Mouse (Mus musculus): ENCODE data around the gene Slc19a3.

Slc19a3 gene

DNA sequence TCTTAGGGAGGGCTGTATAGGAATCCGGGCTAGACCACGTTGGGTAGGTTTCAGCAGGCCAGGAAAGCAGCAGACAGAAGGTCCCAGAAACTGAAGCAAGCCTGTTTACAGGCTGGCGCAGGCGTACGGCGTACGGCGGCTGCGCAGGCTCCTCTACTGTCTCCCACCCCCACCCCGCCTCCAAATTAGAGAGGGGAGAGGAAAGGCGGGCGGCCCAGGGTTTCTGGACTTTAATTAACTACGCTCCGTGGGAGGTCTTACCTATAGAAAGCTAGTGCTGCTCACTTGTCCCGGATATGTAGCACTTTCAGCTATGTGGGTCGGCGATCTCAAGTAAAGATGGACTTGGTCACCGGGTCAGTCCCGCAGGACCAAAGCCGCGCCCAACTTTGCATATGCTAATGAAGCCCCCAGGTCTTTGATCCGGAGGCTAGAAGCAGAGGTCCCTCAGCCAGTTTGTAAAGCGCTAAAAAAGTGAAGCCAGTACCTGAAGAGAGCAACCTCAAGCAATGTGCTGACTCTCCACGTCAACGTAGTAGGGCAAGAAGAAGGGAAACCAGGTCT lies at the start of gene Slc19a3:
Slc19a3 (minus strand) TSS at position 340 of the 564 bp plus-strand sequence.
- peak; percentile 29 to 30 for DNase-seq

DNA sequence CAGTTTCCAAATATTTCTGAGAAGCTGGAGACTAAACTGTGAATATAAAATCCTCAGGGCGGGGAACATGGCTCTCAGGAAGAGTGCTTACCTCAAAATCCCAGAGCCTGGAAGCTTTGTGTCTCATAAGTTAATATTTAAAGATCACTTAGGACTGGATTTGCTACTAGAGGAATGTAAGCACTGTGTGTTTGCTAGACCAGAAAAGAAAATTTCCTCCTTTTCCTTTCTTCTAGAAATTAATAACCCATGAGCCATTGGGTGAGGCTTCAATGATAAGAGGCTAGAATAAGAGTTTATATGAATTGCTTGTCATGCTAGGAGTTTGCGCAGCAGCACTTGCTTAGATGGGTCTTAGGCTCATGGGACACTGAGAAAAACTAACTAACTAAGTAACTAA lies 46.5 kb upstream of the Slc19a3 start:
- DNase-seq, result no peak

DNA sequence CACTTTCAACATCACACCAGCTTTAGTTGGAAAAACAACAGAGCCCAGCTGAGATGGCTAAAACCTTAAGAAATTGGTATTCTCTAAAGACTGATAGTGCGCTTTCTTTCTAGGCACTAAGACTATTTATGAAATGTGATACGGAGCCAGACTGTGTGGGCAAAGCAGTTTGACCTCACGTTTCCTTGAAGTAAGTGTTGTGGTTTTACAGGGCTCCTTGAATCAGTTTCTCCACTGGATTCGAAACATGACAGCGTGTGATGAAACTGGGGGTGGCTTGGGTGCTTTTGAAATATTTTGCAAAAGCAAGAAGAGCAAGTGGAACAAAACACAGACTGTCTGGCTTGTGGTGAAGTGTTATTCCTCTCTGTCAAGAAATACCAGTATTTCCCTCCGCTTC lies 38.8 kb upstream of the Slc19a3 start:
- DNase-seq, result no peak

DNA sequence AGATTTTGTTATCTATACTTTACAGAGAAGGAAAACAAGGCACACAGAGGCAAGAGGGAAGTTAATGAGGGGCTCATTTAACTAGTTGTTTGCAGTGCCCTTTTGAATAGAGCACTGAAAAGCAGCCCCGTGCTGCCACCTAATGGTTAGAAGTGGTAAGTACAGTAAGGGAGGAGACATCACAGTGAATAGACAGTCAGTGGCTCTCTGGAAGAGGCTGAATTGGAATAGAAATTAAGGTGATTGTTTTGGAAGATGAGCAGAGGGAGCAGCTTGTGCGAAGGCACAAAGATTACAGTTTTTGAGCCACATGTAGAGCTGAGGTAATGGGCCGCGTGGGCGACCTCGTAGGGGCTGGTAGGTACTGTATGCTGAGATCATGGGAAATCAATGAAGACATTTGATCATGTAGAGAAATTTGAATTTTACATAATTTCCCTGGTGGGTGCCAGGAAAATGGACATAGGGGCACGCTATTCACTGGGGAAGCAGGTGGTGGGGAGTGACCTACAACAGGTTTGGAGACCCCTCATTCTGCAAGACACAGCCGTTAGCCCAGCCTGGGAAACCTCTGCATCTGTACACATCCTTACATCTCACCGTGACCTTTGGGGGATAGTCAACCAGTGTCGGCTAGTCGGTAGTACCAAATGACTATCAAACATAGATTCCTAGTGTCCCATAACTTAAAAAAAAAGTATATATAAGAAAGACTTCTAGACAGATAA lies 38.1 kb upstream of the Slc19a3 start:
- DNase-seq, result peak; percentile 11

DNA sequence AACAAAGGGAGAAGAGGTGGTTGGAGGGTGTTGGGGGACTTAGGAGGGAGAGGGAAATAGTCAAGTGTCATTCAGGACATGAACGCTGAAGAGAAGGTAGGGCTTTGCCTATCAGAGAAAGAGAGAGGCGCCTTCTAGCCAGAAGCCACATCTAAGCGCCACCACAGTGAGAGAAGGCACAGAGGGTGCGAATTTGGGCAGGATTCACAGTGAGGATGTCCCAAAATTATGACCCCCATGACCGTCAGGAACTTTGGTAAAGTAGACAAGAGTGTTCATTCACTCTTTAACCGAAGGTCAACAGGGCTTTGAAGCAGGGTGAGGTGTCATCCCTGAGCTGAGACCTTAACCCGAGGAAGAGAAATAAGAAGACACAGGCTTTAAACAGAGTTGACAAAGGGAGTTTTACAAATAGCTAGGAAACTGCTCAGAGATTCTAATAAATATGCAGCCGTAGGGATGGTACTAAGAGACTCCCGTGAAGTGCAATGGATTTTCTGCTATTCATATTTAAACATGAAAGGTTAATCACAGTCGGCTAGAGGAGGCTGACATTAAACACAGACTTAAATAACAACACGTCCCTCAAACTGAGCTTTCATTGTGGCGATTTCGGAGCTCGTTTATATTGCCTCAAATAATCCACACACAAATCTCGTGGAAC lies 37.4 kb upstream of the Slc19a3 start:
- DNase-seq, result no peak

DNA sequence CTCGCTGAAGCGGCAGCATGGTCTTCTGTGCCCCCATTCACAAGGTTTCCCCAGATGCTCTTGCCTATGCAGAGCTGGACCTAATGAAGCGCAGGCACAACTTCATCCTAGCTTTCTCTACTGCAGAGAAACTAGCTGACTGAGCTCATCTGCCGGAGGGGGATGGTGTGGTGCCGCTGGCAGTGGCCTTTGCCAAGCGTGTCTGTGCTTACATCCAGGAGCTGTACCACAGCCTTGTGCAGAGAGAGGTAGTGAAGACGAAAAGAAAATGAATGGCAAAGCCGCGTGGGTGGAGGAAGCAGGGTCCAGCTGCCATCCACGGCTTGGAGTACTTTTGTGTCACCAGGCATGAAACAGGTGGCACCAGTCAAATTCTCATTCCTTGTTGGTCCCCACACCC lies 29.0 kb upstream of the Slc19a3 start:
- DNase-seq, result no peak

DNA sequence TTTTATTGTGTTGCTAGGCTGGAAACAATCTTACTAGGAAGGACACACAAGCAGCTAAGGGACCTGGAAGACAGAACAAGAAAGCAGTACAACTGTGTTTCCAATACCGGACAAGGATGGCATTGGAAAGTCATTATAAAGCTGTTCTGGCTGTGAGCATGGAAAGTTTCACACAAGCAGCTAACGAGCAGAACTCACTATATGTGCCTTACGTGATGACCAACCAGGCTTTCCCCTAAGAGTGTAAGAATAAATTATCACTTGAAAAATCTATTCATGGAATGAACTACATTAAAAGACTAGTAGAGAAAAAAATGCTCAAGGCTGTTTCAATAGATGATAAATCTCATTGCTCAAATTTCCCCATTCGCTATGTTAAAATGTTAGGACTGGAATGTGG lies 28.3 kb upstream of the Slc19a3 start:
- no peak for DNase-seq

DNA sequence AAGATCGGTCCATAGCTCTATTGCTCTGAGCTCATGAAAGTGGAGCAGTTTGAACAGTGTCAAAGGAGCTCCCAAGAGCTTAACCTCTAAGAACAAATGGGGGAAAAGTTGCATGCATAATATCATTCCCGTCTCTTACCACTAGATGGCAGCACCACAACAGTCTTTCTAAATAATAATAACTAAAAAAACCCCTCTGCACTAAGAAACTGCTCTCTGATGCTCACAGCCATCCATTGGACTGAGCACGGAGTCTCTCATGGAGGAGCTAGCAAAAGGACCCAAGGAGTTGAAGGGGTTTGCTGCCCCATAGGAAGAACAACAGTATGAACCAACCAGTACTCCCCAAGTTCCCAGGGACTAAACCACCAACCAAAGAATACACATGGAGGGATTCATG lies 26.6 kb upstream of the Slc19a3 start:
- DNase-seq, result peak in 1 of 2 experiments; percentile 31

DNA sequence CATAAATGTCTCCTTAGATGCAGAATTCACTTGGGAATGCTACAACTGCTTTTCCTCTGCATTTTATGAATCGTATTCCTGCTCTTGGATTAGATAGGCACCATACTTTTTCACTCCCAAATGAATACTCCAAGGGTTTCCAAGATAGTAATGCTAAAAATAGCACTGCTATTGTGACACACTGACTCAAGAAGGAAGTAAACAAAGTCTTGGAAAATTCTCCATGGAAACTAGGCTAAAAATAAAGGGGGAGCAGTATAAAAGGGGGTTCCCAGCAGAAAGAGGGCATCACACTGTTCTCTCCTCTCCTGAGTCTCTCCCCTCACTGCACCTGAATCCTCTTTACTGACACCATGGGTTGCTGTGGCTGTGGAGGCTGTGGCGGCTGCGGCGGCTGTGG lies 22.4 kb upstream of the Slc19a3 start, which contains the start of gene Krtap28-13:
Krtap28-13 (plus strand) TSS at position 288 of the 400 bp plus-strand sequence.
- no peak for DNase-seq

DNA sequence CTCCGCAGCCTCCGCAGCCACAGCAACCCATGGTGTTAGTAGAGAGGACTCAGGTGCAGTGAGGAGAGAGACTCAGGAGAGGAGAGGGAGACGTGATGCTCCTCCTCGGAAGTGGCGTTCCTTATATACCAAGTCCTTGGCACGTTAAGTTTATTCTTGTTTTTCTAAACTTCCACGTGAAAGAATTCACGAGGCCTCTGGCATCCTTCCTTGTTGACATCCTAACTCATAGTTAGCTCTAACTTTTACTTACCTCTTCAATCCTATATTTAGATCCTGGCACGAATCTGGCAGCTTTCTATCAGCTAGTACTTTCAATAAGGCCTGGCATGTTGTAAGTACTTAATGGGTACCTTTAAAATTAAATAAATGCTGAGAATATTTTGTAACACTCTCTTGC lies 21.0 kb upstream of the Slc19a3 start, which contains the start of gene A030005K14Rik:
A030005K14Rik (minus strand) TSS at position 101 of the 400 bp plus-strand sequence.
- no peak for DNase-seq

DNA sequence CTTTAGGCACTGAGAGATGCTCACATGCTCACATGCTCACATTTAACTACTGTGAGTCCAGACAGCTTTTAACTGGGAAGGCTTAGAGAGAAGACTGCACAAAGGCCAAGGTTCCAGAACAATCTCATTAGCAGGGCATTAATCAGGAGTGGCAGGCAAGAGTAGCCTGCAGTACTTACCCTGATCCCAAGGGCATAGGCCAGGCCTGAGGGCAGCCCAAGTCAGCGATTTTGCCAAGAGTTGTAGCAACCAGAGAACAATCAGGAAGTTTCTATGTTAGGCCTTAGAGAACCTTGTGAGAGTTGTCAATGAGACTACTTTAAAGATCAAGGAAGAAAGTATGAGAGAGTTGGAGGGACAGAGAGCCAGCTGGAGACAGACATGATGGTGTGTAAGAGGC lies 20.2 kb upstream of the Slc19a3 start:
- DNase-seq, result no peak

DNA sequence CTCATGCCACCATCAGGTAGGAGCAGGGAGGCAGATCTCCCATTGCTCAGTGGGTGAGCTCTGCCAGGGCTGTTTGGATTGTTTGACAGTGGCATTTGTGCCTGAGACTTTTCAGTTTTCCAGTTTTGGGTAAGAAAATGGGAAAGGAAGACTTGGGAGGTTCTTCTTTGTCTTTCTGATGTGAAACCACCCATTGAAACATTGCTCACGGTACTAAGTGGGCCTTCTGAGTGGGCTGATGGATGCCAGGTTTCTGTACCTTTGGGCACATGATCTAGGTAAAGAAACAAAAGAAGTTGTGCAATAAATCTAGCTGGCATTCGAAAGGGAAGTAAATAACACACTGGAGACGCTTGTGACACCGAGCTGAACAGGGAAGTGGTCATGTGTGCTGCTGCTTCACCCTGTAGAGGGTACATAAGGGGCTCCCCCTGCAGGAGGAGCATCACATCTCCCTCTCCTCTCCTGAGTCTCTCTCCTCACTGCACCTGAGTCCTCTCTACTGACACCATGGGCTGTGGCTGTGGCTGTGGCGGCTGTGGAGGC lies 6.7 kb upstream of the Slc19a3 start, which contains the start of gene Gm47969:
Gm47969 (plus strand) TSS at position 51 of the 546 bp plus-strand sequence.
- DNase-seq, result no peak

DNA sequence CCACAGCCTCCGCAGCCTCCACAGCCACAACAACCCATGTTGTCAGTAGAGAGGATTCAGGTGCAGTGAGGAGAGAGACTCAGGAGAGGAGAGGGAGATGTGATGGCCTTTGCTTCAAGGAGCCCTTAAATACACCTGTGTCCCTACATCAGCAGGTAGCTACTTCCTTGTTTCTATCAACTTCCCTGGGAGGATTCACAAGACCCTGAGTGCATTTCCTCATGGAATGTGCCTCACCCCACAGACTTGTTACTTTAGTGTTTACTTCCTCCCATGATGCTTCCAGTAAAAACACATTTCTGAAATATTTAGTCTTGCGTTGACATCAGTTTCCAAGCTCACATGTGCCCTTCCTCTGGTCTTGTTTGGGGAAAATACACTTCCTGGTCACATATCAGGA lies 4.1 kb upstream of the Slc19a3 start, which contains the start of gene Krtap28-10:
Krtap28-10 (minus strand) TSS at position 101 of the 400 bp plus-strand sequence.
- DNase-seq, result no peak

DNA sequence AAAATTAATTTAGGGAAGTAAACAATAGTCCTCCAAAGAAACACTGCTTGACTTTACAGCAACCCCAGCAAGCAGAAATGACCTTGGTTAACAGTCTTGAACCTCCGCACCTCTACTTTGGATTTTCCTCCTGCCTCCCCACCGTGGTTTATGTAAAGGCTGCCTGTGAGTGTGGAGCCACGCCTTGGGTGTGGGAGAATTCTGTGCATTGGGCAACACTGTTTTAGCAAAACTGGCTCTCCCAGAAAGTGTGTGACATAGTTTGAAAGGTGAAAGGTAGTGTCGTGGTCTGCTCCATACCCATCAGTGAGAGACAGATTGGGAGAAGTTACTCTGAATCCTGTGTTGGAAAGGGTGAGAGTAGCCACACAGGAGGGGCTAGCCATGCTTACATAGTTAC lies 832 bp upstream of the Slc19a3 start:
- DNase-seq, result no peak

DNA sequence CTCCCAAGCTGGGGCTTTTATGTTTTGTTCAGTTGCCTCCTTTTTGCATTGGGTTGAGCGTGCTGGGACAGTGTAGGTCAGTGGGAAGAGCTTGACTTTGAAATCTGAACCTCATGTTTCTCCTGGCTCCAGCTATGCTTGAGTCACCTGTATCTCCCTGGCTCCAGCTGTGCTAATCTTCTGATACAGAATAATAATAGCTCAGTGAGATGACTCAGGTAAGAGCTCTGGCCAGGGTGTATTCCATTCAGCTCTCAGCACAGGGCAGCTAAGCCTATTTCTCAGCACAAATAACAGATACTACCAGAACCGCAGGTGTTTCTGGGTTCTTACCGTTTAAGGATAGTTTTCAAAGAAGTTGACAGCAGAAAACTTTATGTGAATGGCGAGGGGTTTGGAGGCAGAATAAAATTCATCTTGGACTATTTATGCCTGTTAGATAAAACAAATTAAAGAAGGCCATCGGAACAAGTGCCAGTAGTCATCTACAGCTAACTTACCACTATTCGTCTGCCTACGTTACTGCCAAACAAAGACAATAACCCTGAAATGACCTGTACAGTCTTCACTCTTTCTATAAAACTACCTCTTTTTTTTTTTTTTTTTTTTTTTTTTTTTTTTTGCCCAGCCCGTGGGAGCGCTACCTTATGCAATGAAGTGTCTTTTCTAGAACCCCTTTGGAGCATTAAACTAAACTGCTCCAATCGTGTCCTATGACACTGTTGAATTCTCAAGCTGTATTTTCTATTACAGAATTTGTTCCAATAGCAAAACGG lies 1.2 kb downstream of the Slc19a3 start:
- no peak for DNase-seq

DNA sequence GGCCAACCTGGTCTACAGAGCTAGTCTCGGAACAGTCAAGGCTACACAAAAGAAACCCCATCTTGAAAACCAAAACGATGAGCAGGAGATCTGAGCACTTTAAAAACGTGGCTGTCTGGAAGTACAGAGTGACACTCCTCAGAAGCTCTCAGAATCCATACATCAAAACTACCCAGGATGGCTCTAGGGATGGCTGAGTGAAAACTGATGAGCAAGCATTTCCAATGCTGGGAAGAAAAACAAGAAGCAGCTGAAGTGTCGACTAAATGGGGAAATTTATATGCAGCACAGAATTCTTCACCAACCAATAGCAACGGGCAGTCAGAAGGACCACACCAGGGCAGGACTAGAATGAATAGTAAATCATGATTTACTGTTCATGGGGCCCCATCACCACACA lies 3.7 kb downstream of the Slc19a3 start:
- no peak for DNase-seq

DNA sequence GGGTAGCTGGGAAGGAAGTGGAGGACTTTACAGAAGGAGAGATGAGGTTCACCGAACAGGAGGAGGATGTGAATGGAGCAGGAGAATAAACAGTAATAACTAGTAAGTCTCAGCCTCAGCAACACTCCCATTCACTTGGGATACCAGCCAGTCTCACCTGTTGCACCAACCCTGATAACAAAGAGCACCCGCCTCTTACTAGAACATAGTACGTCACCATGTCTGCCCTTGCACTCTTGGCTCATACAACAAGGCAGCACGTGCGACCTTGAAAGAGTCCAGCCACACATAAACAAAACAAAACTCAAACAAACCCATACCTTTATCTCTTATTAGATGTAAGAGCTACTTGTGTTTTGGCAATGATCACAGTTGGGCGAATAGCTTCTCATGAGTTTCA lies 5.7 kb downstream of the Slc19a3 start:
- no peak for DNase-seq

DNA sequence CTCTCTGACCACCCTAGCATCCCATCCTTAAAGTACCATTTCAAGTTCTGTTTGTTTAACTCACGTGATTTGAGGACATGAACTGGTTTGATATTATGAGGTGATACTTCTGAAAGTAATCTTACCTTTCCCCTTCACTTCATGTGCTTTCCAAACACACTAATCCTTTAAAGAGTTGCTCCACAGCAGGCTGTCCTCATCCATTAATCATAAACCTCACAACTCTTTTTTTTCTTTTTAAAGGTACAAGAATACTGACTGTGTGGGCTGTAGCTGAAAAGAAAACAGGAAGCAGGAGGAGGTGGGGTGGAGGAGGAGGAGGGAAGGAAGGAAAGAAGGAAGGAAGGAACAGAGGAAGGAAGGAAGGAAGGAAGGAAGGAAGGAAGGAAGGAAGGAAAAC lies 6.3 kb downstream of the Slc19a3 start:
- DNase-seq, result no peak

DNA sequence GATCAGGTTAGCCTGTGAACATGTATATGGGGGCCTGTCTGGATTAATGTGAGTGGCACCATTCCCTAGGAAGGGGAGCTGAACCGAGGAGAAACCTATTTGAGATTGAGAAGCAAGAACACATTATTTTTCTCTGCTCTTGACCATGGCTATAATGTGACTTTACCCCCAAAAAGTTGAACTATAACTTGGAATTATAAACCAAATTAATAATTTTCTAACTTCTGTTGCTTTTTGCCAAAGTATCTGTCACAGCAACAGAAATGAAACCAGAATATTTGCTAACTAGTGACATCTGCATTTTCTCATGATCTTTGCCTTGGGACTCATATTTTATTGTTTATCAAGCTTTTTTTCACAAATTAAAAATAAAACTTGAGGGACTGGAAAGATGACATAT lies 21.7 kb downstream of the Slc19a3 start:
- DNase-seq, result no peak

DNA sequence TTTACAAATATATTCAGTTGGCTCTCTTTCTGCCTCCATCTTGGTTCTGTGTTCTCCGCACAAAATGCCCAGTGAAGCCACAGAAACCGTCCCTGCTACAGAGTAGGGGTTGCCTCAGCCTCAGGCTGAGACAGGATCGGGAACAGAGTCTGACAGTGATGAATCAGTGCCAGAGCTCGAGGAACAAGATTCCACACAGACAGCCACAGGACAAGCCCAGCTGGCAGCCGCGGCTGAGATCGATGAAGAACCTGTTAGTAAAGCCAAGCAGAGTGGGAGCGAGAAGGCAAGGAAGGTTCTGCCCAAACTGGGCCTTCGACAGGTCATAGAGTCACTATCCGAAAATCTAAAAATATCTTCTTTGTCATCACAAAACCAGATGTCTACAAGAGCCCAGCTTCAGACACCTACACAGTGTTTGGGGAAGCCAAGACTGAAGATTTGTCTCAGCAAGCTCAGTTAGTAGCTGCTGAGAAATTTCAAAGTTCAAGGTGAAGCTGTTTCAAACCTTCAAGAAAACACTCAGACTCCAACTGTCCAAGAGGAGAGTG lies 22.8 kb downstream of the Slc19a3 start:
- DNase-seq, result no peak

DNA sequence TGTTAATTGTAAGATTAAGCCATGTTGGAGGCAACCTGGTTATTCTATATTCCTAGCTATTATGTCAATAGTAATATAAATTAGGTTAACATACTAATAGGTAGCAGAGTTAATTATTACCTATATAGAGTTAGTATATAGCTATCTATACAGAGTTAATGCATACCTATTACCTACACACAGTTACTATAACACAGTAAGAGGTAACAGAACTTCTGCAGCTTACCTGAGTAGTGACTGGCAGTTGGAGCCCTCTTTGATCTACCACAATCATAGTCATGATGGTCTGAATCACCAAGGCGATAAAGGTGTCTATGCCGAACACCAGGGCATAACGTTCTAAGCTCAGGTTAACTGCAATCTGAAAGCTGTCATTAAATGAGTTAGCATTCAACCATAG lies 23.8 kb downstream of the Slc19a3 start:
- no peak for DNase-seq

DNA sequence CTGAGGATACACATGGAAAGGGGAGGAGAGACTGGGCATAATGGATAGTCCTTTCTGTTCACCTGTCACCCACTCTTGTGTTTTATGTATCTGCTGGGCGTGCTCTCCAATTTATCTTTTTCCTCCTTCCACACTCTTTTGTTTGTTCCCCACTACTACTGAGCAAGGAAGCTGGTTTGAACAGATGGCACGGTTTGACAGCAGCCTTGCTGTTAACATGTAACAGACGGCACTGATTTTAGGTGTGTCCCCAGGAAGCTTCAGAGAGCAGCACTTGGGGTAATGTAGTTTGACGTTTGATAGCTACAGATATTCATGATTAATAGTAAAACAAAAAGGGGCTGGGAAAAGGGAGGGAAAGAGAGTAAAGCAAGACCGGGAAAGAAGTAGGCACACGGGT lies 30.8 kb downstream of the Slc19a3 start:
- no peak for DNase-seq

Data from cerebellum, adult 18-20 months (tissue).